ENCODE assay signal across 8 mouse cellular contexts in genomic region chr2:29826926-29827708, GRCm38 (mm10). TPM values are rescaled to one million over a fixed set of nuclear protein-coding genes. Genes with fewer than 3 reads are reported as not detected.
DNase-seq lines count a peak whose midpoint lies in the region; ATAC-seq and TF ChIP-seq lines count a peak whose summit lies in the region.

No protein-coding gene starts in this region.

- WGBS in embryonic facial prominence, embryonic 14.5 days: under 1% methylated on average over 48 of the region's 48 CpGs
- WGBS in heart, adult 2 months: under 1% methylated on average over 48 of the region's 48 CpGs
- under 1% methylated on average over 48 of the region's 48 CpGs for WGBS in limb, embryonic 13.5 days
- WGBS in midbrain, embryonic 16.5 days: under 1% methylated on average over 48 of the region's 48 CpGs

- H3K79me2 ChIP-seq in heart, adult 2 months (replicated peaks; ENCODE audit: control insufficient read depth, insufficient read depth, low read length): peaks cover 14% of the 10 kb centered on the region

- H3K27me3 ChIP-seq in embryonic facial prominence, embryonic 14.5 days (replicated peaks; ENCODE audit: control insufficient read depth, insufficient read depth, low read length): no peaks in the 10 kb centered on the region
- H3K27me3 ChIP-seq in heart, adult 2 months (ENCODE audit: control insufficient read depth, insufficient read depth, low read length): no peaks in the 10 kb centered on the region
- no peaks in the 10 kb centered on the region for H3K27me3 ChIP-seq in limb, embryonic 13.5 days
- H3K27me3 ChIP-seq in midbrain, embryonic 16.5 days (ENCODE audit: control insufficient read depth, insufficient read depth, low read depth, low read length): no peaks in the 10 kb centered on the region

- peak overlapping the region; percentile 88 for H3K9ac ChIP-seq in embryonic facial prominence, embryonic 14.5 days (ENCODE audit: low read depth, low read length)
- peak overlapping the region; percentile 75 for H3K9ac ChIP-seq in heart, adult 2 months (ENCODE audit: low read depth, low read length)
- peak overlapping the region; percentile 85 for H3K9ac ChIP-seq in limb, embryonic 13.5 days
- H3K9ac ChIP-seq in midbrain, embryonic 16.5 days (ENCODE audit: low read depth, low read length): peak overlapping the region; percentile 78

- H3K4me2 ChIP-seq in embryonic facial prominence, embryonic 14.5 days (ENCODE audit: low read depth, low read length): peak overlapping the region; percentile 81
- peak overlapping the region; percentile 88 for H3K4me2 ChIP-seq in limb, embryonic 13.5 days (replicated peaks)
- H3K4me2 ChIP-seq in midbrain, embryonic 16.5 days (ENCODE audit: low read length): peak overlapping the region; percentile 87

- H3K9me3 ChIP-seq in embryonic facial prominence, embryonic 14.5 days (ENCODE audit: control insufficient read depth, low read length): no peaks in the 10 kb centered on the region
- H3K9me3 ChIP-seq in limb, embryonic 13.5 days: no peaks in the 10 kb centered on the region
- H3K9me3 ChIP-seq in midbrain, embryonic 16.5 days (replicated peaks; ENCODE audit: control insufficient read depth, low read length, poor library complexity, severe bottlenecking): no peaks in the 10 kb centered on the region

- H3K4me3 ChIP-seq in embryonic facial prominence, embryonic 14.5 days (ENCODE audit: low read depth, low read length): peak overlapping the region; percentile 93
- peak overlapping the region; percentile 92 for H3K4me3 ChIP-seq in heart, adult 2 months
- H3K4me3 ChIP-seq in limb, embryonic 13.5 days: peak overlapping the region; percentile 96
- peak overlapping the region; percentile 51 for H3K4me3 ChIP-seq in midbrain, embryonic 16.5 days (ENCODE audit: low read depth, low read length)

- peak; percentile 60; the same call in 1 of the 2 replicates for TF ChIP-seq EP300 in heart, adult 2 months (IDR thresholded peaks at IDR 0.05; ENCODE audit: insufficient read depth, low read depth, low read length)

- TF ChIP-seq CTCF in heart, adult 2 months (IDR thresholded peaks at IDR 0.05): no peak

- peak; percentile 98 for ATAC-seq in embryonic facial prominence, embryonic 14.5 days (ENCODE audit: low read depth)
- ATAC-seq in limb, embryonic 13.5 days (ENCODE audit: low FRiP score, low read depth): peak; percentile 98
- peak; percentile 97 for ATAC-seq in midbrain, embryonic 16.5 days

- intact Hi-C loops in heart, adult 2 months (cut with DNase I): loop anchor here (2.0 to 10.0 kb wide), 4 partner anchors 24 to 138 kb away; partner anchors contain the start of genes Coq4, Slc27a4 and Sptan1

- H3K36me3 ChIP-seq in embryonic facial prominence, embryonic 14.5 days (ENCODE audit: control insufficient read depth, insufficient read depth, low read length): 0 out of 2 replicates have a peak, but pooled peaks cover 4% of the 10 kb centered on the region
- no peaks in the 10 kb centered on the region for H3K36me3 ChIP-seq in heart, adult 2 months (ENCODE audit: control insufficient read depth, insufficient read depth, low read length)
- no peaks in the 10 kb centered on the region; the same call in 1 of the 2 replicates for H3K36me3 ChIP-seq in limb, embryonic 13.5 days
- H3K36me3 ChIP-seq in midbrain, embryonic 16.5 days (ENCODE audit: control insufficient read depth, insufficient read depth, low read length): no peaks in the 10 kb centered on the region

- H3K27ac ChIP-seq in embryonic facial prominence, embryonic 14.5 days (replicated peaks; ENCODE audit: low read depth, low read length): peak overlapping the region; percentile 93
- peak overlapping the region; percentile 90 for H3K27ac ChIP-seq in heart, adult 2 months
- peak overlapping the region; percentile 90 for H3K27ac ChIP-seq in limb, embryonic 13.5 days
- H3K27ac ChIP-seq in midbrain, embryonic 16.5 days (ENCODE audit: low read length): peak overlapping the region; percentile 85

- peaks cover 13% of the 10 kb centered on the region for H3K4me1 ChIP-seq in embryonic facial prominence, embryonic 14.5 days (ENCODE audit: control insufficient read depth, insufficient read depth, low read length)
- H3K4me1 ChIP-seq in heart, adult 2 months (ENCODE audit: control insufficient read depth, insufficient read depth, low read length): peaks cover 3% of the 10 kb centered on the region
- H3K4me1 ChIP-seq in limb, embryonic 13.5 days: peaks cover 17% of the 10 kb centered on the region
- peaks cover 12% of the 10 kb centered on the region for H3K4me1 ChIP-seq in midbrain, embryonic 16.5 days (ENCODE audit: control insufficient read depth, insufficient read depth, low read length)

- peak; percentile 99 for DNase-seq in 3T3-L1 (ENCODE audit: low read depth, low spot score)
- peak; percentile 72 to 87 for DNase-seq in adrenal gland, postnatal 4 days (ENCODE audit: low spot score in 2 of 2)
- DNase-seq in embryonic facial prominence, embryonic 14.5 days (ENCODE audit: low spot score): peak; percentile 99
- peak; percentile 95 to 97 for DNase-seq in heart, adult 2 months
- peak; percentile 97 to 98 for DNase-seq in kidney, adult 8-10 months
- peak; percentile 76 to 95 for DNase-seq in spleen, postnatal 10 days (ENCODE audit: low spot score in 2 of 2)

- peak; percentile 66 for TF ChIP-seq POLR2A in heart, adult 2 months (IDR thresholded peaks at IDR 0.05; ENCODE audit: insufficient read depth, low read depth, low read length)

RNA-seq across cellular contexts. Expression of gene Urm1, which starts 7.2 kb away (rescaled TPM):
- 10 to 100 TPM; 49.5 to 55.6 TPM for total RNA-seq in adrenal gland, postnatal 4 days (2021)
- 20.3 and 21.6 TPM in 2 replicates for polyA plus RNA-seq in embryonic facial prominence, embryonic 14.5 days (2014; fragmentation: Nextera tagmentation; extraction: Ambion mirVana)
- total RNA-seq in heart, adult 2 months (2021): 10 to 100 TPM; 31.7 to 34.4 TPM
- 30.5 and 38.3 TPM in 2 replicates for polyA plus RNA-seq in heart, adult 2 months (2012; rRNA removed)
- 24.3 and 27.2 TPM in 2 replicates for polyA plus RNA-seq in limb, embryonic 13.5 days (2015; fragmentation: Nextera tagmentation; extraction: Ambion mirVana)
- 21.8 and 29.9 TPM in 2 replicates for polyA plus RNA-seq in midbrain, embryonic 16.5 days (2015; fragmentation: Nextera tagmentation; extraction: Ambion mirVana)

RNA-seq across cellular contexts. Expression of gene Slc27a4, which starts 24.7 kb away (rescaled TPM):
- total RNA-seq in adrenal gland, postnatal 4 days (2021): 10 to 100 TPM; 31.0 to 34.0 TPM
- polyA plus RNA-seq in embryonic facial prominence, embryonic 14.5 days (2014; fragmentation: Nextera tagmentation; extraction: Ambion mirVana): 15.0 and 15.7 TPM in 2 replicates
- 10 to 100 TPM; 16.6 to 18.0 TPM for total RNA-seq in heart, adult 2 months (2021)
- polyA plus RNA-seq in heart, adult 2 months (2012; rRNA removed): 17.0 and 22.6 TPM in 2 replicates
- polyA plus RNA-seq in limb, embryonic 13.5 days (2015; fragmentation: Nextera tagmentation; extraction: Ambion mirVana): 14.8 and 15.6 TPM in 2 replicates
- polyA plus RNA-seq in midbrain, embryonic 16.5 days (2015; fragmentation: Nextera tagmentation; extraction: Ambion mirVana): 42.6 and 43.2 TPM in 2 replicates

RNA-seq across cellular contexts. Expression of gene Trub2, which starts 38.8 kb away (rescaled TPM):
- 10 to 100 TPM; 56.8 to 57.3 TPM for total RNA-seq in adrenal gland, postnatal 4 days (2021)
- polyA plus RNA-seq in embryonic facial prominence, embryonic 14.5 days (2014; fragmentation: Nextera tagmentation; extraction: Ambion mirVana): 20.4 and 24.4 TPM in 2 replicates
- 10 to 100 TPM; 24.4 to 32.5 TPM for total RNA-seq in heart, adult 2 months (2021)
- 34.0 and 44.3 TPM in 2 replicates for polyA plus RNA-seq in heart, adult 2 months (2012; rRNA removed)
- polyA plus RNA-seq in limb, embryonic 13.5 days (2015; fragmentation: Nextera tagmentation; extraction: Ambion mirVana): 48.5 and 50.1 TPM in 2 replicates
- 30.8 and 32.8 TPM in 2 replicates for polyA plus RNA-seq in midbrain, embryonic 16.5 days (2015; fragmentation: Nextera tagmentation; extraction: Ambion mirVana)

RNA-seq across cellular contexts. Expression of gene Coq4, which starts 39.8 kb away (rescaled TPM):
- 10 to 100 TPM; 20.3 to 22.5 TPM for total RNA-seq in adrenal gland, postnatal 4 days (2021)
- polyA plus RNA-seq in embryonic facial prominence, embryonic 14.5 days (2014; fragmentation: Nextera tagmentation; extraction: Ambion mirVana): 26.3 and 29.4 TPM in 2 replicates
- total RNA-seq in heart, adult 2 months (2021): 10 to 100 TPM; 15.8 to 22.7 TPM
- polyA plus RNA-seq in heart, adult 2 months (2012; rRNA removed): 28.6 and 38.6 TPM in 2 replicates
- 29.7 and 29.9 TPM in 2 replicates for polyA plus RNA-seq in limb, embryonic 13.5 days (2015; fragmentation: Nextera tagmentation; extraction: Ambion mirVana)
- 38.3 and 40.5 TPM in 2 replicates for polyA plus RNA-seq in midbrain, embryonic 16.5 days (2015; fragmentation: Nextera tagmentation; extraction: Ambion mirVana)

RNA-seq across cellular contexts. Expression of gene Cercam, which starts 41.8 kb away (rescaled TPM):
- 10 to 100 TPM; 28.3 to 34.4 TPM for total RNA-seq in adrenal gland, postnatal 4 days (2021)
- polyA plus RNA-seq in embryonic facial prominence, embryonic 14.5 days (2014; fragmentation: Nextera tagmentation; extraction: Ambion mirVana): 29.2 and 32.8 TPM in 2 replicates
- total RNA-seq in heart, adult 2 months (2021): 1 to 10 TPM; 3.0 to 4.1 TPM
- 6.9 and 9.1 TPM in 2 replicates for polyA plus RNA-seq in heart, adult 2 months (2012; rRNA removed)
- polyA plus RNA-seq in limb, embryonic 13.5 days (2015; fragmentation: Nextera tagmentation; extraction: Ambion mirVana): 28.8 and 33.4 TPM in 2 replicates
- polyA plus RNA-seq in midbrain, embryonic 16.5 days (2015; fragmentation: Nextera tagmentation; extraction: Ambion mirVana): 15.1 and 21.2 TPM in 2 replicates

Comparison
In these comparisons a context has a peak if more than half of its experiments do, and no peak if none do; other contexts are left out.
1. Peak in every context shown above with its lines: DNase-seq, ATAC-seq, H3K4me3 ChIP-seq and H3K27ac ChIP-seq.